Mouse (Mus musculus) megakaryocyte, embryonic 14.5 days (primary cell): Measurements from ENCODE around the gene Ndel1.

Experiments
- FLI1 ChIP-seq: IDR thresholded peaks from 2 replicates; pipeline ENCODE4 v1.6.1; 2012; ENCODE audit warnings: low read length, inconsistent platforms, mixed read lengths
- GATA1 ChIP-seq: IDR thresholded peaks from 3 replicates; pipeline ENCODE4 v1.6.1; 2012; ENCODE audit warnings: mixed read lengths, low read length, inconsistent platforms, borderline replicate concordance

GRCm38 (mm10) chr11:68807787-68808186 lies 63.9 kb downstream of the Ndel1 start:
- TF ChIP-seq GATA1 = no peak
- TF ChIP-seq FLI1 = no peak
